Mouse (Mus musculus): ENCODE measurements around the gene Urad. TPM values are rescaled to one million over a fixed set of nuclear protein-coding genes. Genes with fewer than 3 reads are reported as not detected.

Urad gene
- polyA plus RNA-seq, 2 experiments = not detected

DNA sequence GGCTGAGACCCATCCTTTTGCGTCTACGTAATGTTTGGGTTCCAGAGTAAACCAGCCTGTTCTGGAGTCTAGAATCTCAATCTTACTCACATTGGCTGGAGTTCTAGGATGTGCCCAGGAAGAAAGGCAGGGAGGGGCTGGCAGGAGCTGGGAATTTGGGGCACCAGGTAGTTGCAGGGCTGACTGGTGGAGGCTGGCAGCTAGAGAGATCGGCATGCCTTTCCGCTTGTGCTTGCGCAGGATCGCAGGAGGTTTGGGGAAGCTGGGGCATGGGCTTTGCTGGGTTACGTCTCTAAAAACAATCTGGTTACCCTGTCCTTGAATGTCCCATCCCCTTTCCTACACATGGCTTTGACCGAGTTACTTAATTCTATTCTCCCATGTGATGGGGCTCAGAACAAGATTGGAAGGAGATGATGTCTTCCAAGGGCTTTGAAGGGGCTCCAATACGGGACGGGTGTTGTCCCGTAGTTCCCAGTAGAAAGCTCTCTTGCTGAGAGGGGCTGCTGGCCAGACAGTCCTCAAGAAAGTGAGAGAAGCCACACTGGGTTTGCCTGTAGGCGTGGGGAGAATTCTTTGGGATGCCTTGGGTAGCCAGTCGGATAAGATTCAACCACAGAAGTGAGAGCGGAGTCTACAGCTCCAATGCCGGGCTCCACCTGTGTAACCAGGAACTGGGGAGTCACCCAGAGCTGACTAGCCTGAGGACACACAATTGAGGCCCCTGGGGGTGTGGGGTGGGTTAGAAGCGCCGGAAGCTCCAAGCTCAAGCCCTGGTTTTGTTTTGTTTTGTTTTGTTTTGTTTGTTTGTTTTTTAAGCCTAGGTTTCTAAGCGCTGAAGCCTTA lies 45.3 kb downstream of the Urad start:
- peaks cover 91% of the 10 kb centered on the region for H3K27me3 ChIP-seq (ENCODE audit: control insufficient read depth, insufficient read depth, low read length)
- ATAC-seq (ENCODE audit: low FRiP score, low read depth) (no peak), DNase-seq (ENCODE audit: low spot score) (no peak)
- H3K27ac ChIP-seq (replicated peaks; ENCODE audit: low read depth, low read length) = no peak overlapping the region
- no peak for TF ChIP-seq POLR2A (IDR thresholded peaks at IDR 0.05; ENCODE audit: borderline replicate concordance, extremely low read depth, insufficient read depth, insufficient read length)
- no peak overlapping the region for H3K9ac ChIP-seq (ENCODE audit: low read depth, low read length, severe bottlenecking)
- whole genome bisulfite sequencing = 1% methylated on average over 18 of the region's 18 CpGs
- H3K4me3 ChIP-seq (replicated peaks; ENCODE audit: low read length) = no peak overlapping the region
- no peaks in the 10 kb centered on the region for H3K9me3 ChIP-seq (ENCODE audit: control insufficient read depth, low read length)
- no peak overlapping the region for H3K4me2 ChIP-seq (replicated peaks; ENCODE audit: low read depth, low read length, severe bottlenecking)
- H3K36me3 ChIP-seq (ENCODE audit: control insufficient read depth, insufficient read depth, low read length) = no peaks in the 10 kb centered on the region
- no peaks in the 10 kb centered on the region for H3K4me1 ChIP-seq (ENCODE audit: control insufficient read depth, insufficient read depth, low read length)

DNA sequence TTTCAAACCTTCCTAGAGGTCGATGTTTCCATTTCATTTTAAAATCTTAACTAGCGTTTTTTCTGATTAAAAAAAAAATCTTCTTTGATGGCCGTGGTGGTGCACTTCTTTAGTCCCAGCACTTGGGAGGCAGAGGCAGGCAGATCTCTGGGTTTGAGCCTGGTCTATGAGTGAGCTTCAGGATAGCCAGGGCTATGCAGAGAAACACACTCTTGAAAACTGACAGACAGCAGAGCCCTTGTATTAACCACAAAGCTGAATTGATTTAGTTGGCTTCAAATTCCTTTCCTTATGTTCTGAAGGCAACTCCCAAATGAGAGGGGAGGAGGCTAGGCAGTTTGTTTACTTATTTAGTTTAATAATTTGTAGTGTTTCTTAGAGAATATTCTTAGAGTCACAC lies 46.5 kb downstream of the Urad start:
- ATAC-seq (ENCODE audit: low FRiP score, low read depth) (no peak), DNase-seq (ENCODE audit: low spot score) (no peak)
- Histone ChIP-seq H3K4me3 (replicated peaks; ENCODE audit: low read length) (no peak overlapping the region), H3K4me2 (replicated peaks; ENCODE audit: low read depth, low read length, severe bottlenecking) (no peak overlapping the region), H3K36me3 (ENCODE audit: control insufficient read depth, insufficient read depth, low read length) (no peaks in the 10 kb centered on the region), H3K9ac (ENCODE audit: low read depth, low read length, severe bottlenecking) (no peak overlapping the region), H3K4me1 (ENCODE audit: control insufficient read depth, insufficient read depth, low read length) (no peaks in the 10 kb centered on the region), H3K9me3 (ENCODE audit: control insufficient read depth, low read length) (no peaks in the 10 kb centered on the region), H3K27ac (replicated peaks; ENCODE audit: low read depth, low read length) (no peak overlapping the region), H3K27me3 (ENCODE audit: control insufficient read depth, insufficient read depth, low read length) (peaks cover 97% of the 10 kb centered on the region)
- no peak for TF ChIP-seq POLR2A (IDR thresholded peaks at IDR 0.05; ENCODE audit: borderline replicate concordance, extremely low read depth, insufficient read depth, insufficient read length)
- 17% methylated on average over 3 of the region's 3 CpGs for WGBS

- DNase-seq (ENCODE audit: low spot score) (no peak), ATAC-seq (ENCODE audit: low FRiP score, low read depth) (no peak)
- Histone ChIP-seq H3K4me3 (replicated peaks; ENCODE audit: low read length) (no peak overlapping the region; the same call in 1 of the 2 replicates), H3K36me3 (ENCODE audit: control insufficient read depth, insufficient read depth, low read length) (no peaks in the 10 kb centered on the region), H3K4me1 (ENCODE audit: control insufficient read depth, insufficient read depth, low read length) (no peaks in the 10 kb centered on the region), H3K27me3 (ENCODE audit: control insufficient read depth, insufficient read depth, low read length) (peaks cover 97% of the 10 kb centered on the region), H3K27ac (replicated peaks; ENCODE audit: low read depth, low read length) (no peak overlapping the region), H3K9me3 (ENCODE audit: control insufficient read depth, low read length) (no peaks in the 10 kb centered on the region), H3K4me2 (replicated peaks; ENCODE audit: low read depth, low read length, severe bottlenecking) (no peak overlapping the region), H3K9ac (ENCODE audit: low read depth, low read length, severe bottlenecking) (no peak overlapping the region)
- TF ChIP-seq POLR2A (IDR thresholded peaks at IDR 0.05; ENCODE audit: borderline replicate concordance, extremely low read depth, insufficient read depth, insufficient read length) = no peak
- WGBS = 1% methylated on average over 48 of the region's 48 CpGs
Observed at GRCm38 (mm10) chr5:147274174-147275141, 47.8 kb downstream of the Urad start.

DNA sequence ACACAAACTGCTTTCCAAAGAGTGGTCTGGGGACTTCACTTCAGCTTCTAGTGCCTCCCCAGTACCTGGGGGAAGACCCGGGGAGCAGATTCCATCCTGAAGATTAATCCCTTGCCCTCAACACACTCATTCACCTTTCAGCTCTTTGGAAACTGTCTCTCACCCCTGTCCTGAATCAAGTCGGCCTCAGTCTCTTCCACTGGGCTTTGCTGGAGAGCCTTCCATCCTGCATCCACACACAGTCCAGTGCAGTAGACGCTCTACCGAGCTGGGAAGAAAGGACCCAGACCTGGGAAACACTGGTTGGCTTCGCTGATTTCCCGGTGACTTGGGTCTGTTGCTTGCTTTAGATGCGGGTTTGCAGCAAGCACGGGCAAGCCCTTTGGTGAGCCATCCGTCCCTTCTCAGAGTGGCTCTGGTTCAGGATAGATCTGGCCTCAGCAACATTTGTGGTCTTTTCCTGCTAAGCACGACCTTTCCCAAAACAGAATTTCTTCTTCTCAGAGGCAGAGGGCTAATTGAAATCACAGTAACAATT lies 49.4 kb downstream of the Urad start:
- Histone ChIP-seq H3K9ac (ENCODE audit: low read depth, low read length, severe bottlenecking) (no peak overlapping the region), H3K4me1 (ENCODE audit: control insufficient read depth, insufficient read depth, low read length) (no peaks in the 10 kb centered on the region), H3K27ac (replicated peaks; ENCODE audit: low read depth, low read length) (no peak overlapping the region), H3K27me3 (ENCODE audit: control insufficient read depth, insufficient read depth, low read length) (peaks cover 98% of the 10 kb centered on the region), H3K9me3 (ENCODE audit: control insufficient read depth, low read length) (no peaks in the 10 kb centered on the region), H3K4me3 (replicated peaks; ENCODE audit: low read length) (no peak overlapping the region), H3K4me2 (replicated peaks; ENCODE audit: low read depth, low read length, severe bottlenecking) (no peak overlapping the region), H3K36me3 (ENCODE audit: control insufficient read depth, insufficient read depth, low read length) (no peaks in the 10 kb centered on the region)
- DNase-seq (ENCODE audit: low spot score) = no peak
- no peak for TF ChIP-seq POLR2A (IDR thresholded peaks at IDR 0.05; ENCODE audit: borderline replicate concordance, extremely low read depth, insufficient read depth, insufficient read length)
- 2% methylated on average over 10 of the region's 10 CpGs for WGBS
- no peak for ATAC-seq (ENCODE audit: low FRiP score, low read depth)
